ENCODE assay signal across 8 mouse cellular contexts in the genomic region with DNA sequence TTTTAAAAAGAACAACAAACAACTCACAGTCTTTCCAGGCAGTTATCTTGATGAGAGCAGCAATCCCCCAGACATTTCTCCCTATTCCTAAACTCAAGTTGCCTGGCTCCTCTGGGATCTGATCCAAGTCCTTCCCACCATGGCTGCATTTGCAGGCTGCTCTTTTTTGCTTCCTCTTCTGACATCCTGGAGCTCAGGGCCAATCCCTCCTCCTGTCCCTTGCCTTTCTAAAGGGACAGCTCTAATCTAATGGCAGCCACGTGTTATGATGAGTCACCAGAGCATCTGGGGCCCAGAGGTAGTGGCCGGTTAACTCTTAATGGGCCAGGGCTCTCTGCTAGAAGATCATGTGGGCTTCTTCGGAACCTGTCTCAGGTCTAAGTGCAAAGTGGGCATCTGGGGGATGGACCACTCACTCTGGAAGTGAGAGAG. TPM values are rescaled to one million over a fixed set of nuclear protein-coding genes. Genes with fewer than 3 reads are reported as not detected.
DNase-seq lines count a peak whose midpoint lies in the region; ATAC-seq and TF ChIP-seq lines count a peak whose summit lies in the region.

No protein-coding gene starts in this region.

- ATAC-seq in Patski, result peak; percentile 37
- peak; percentile 60 for ATAC-seq in forebrain, embryonic 14.5 days
- peak; percentile 86 for ATAC-seq in lung, embryonic 14.5 days (ENCODE audit: insufficient read depth)

- peak overlapping the region; percentile 77 for H3K9ac ChIP-seq in forebrain, embryonic 14.5 days (ENCODE audit: low read length)
- peak overlapping the region; percentile 67 for H3K9ac ChIP-seq in lung, embryonic 14.5 days

- in situ Hi-C loops in Patski (cut with MboI; ENCODE audit: low pct_unique_long_range_greater_than_20kb), result no loop called here

- H3K27me3 ChIP-seq in Patski, result no peaks in the 10 kb centered on the region
- H3K27me3 ChIP-seq in forebrain, embryonic 14.5 days (replicated peaks; ENCODE audit: control insufficient read depth, insufficient read depth, low read length), result no peaks in the 10 kb centered on the region
- no peaks in the 10 kb centered on the region for H3K27me3 ChIP-seq in lung, embryonic 14.5 days (ENCODE audit: insufficient read depth, low read length)

- H3K4me2 ChIP-seq in forebrain, embryonic 14.5 days (ENCODE audit: low read length), result peak overlapping the region; percentile 89
- peak overlapping the region; percentile 99 for H3K4me2 ChIP-seq in lung, embryonic 14.5 days

- H3K4me3 ChIP-seq in forebrain, embryonic 14.5 days (ENCODE audit: low read depth, low read length), result peak overlapping the region; percentile 56
- peak overlapping the region; percentile 63 for H3K4me3 ChIP-seq in lung, embryonic 14.5 days (ENCODE audit: low read depth, low read length)

- intact Hi-C loops in heart, postnatal 10 days (cut with DNase I), result no loop called here

- DNase-seq in Patski (ENCODE audit: low read depth, low spot score), result no peak
- DNase-seq in cerebellum, adult 18-20 months, result peak; percentile 60 to 66
- peak; percentile 83 for DNase-seq in forebrain, embryonic 14.5 days (ENCODE audit: low spot score)
- peak; percentile 87 to 89 for DNase-seq in heart, postnatal 10 days
- DNase-seq in kidney, postnatal 4 days, result peak; percentile 70 to 78
- peak; percentile 93 for DNase-seq in lung, embryonic 14.5 days
- DNase-seq in ovary, postnatal 14 days (ENCODE audit: low spot score), result peak; percentile 56
- no peak for DNase-seq in thymus, postnatal 10 days (ENCODE audit: low spot score in 2 of 2)

- POLR2A ChIA-PET in Patski (lab: Charles Lee), result interaction anchor here (0.6 to 1.5 kb wide), 2 partner anchors 9 to 28 kb away, joined by 4 to 8 read pairs; no protein-coding TSS in a partner anchor

- H3K9me3 ChIP-seq in forebrain, embryonic 14.5 days (replicated peaks; ENCODE audit: control insufficient read depth, low read length), result no peaks in the 10 kb centered on the region
- H3K9me3 ChIP-seq in lung, embryonic 14.5 days (ENCODE audit: low read depth, low read length), result no peaks in the 10 kb centered on the region

- 6% methylated on average over 3 of the region's 3 CpGs for whole genome bisulfite sequencing in forebrain, embryonic 14.5 days
- WGBS in lung, embryonic 14.5 days, result 0% methylated on average over 3 of the region's 3 CpGs

- CTCF ChIA-PET in Patski (lab: Charles Lee), result interaction anchor here (1.2 to 2.1 kb wide), 3 partner anchors 11 to 46 kb away, joined by 3 to 4 read pairs (median 3); no protein-coding TSS in a partner anchor

- H3K36me3 ChIP-seq in forebrain, embryonic 14.5 days (ENCODE audit: control insufficient read depth, insufficient read depth, low read length), result no peaks in the 10 kb centered on the region
- no peaks in the 10 kb centered on the region for H3K36me3 ChIP-seq in lung, embryonic 14.5 days (ENCODE audit: insufficient read depth)

- no peak for TF ChIP-seq CTCF in Patski (IDR thresholded peaks at IDR 0.05)
- no peak for TF ChIP-seq CTCF in lung, embryonic 14.5 days (IDR thresholded peaks at IDR 0.05; ENCODE audit: low read depth)

- H3K4me1 ChIP-seq in forebrain, embryonic 14.5 days (ENCODE audit: control insufficient read depth, insufficient read depth, low read length), result peaks cover 7% of the 10 kb centered on the region
- peaks cover 6% of the 10 kb centered on the region; the same call in 1 of the 2 replicates for H3K4me1 ChIP-seq in lung, embryonic 14.5 days (ENCODE audit: insufficient read depth)

- H3K27ac ChIP-seq in forebrain, embryonic 14.5 days (ENCODE audit: low read depth, low read length), result no peak overlapping the region
- peak overlapping the region; percentile 82 for H3K27ac ChIP-seq in lung, embryonic 14.5 days (ENCODE audit: low read depth)

RNA-seq across cellular contexts. Expression of a gene that starts 0.4 kb away (rescaled TPM):
- 7.2 TPM for polyA plus RNA-seq in Patski (2021)
- 0.54 and 1.0 TPM in 2 replicates for polyA plus RNA-seq in forebrain, embryonic 14.5 days (2014; fragmentation: Nextera tagmentation; extraction: Ambion mirVana)
- 1 to 10 TPM; 2.8 to 4.1 TPM for total RNA-seq in heart, postnatal 10 days (2021)
- polyA plus RNA-seq in lung, embryonic 14.5 days (2014; fragmentation: Nextera tagmentation; extraction: Ambion mirVana), result 5.5 and 5.9 TPM in 2 replicates

Comparison
In these comparisons a context has a peak if more than half of its experiments do, and no peak if none do; other contexts are left out.
1. DNase-seq: peak in cerebellum, adult 18-20 months (2 of 2), forebrain, embryonic 14.5 days (single experiment), heart, postnatal 10 days (2 of 2), kidney, postnatal 4 days (2 of 2), lung, embryonic 14.5 days (single experiment) and ovary, postnatal 14 days (single experiment); none in Patski (single experiment) and thymus, postnatal 10 days (0 of 2).
2. Peak in every context shown above with its lines, with median percentiles within 50 percentile points of each other: ATAC-seq.